Mouse (Mus musculus) ZHBTc4 (cell line): ENCODE measurements around the gene Pus7.

Experiments
- DNase-seq: peaks from one replicate; pipeline ENCODE4 v3.0.0-alpha.2; 2011; ENCODE audit warnings: low read depth, low spot score

Pus7 gene

DNA sequence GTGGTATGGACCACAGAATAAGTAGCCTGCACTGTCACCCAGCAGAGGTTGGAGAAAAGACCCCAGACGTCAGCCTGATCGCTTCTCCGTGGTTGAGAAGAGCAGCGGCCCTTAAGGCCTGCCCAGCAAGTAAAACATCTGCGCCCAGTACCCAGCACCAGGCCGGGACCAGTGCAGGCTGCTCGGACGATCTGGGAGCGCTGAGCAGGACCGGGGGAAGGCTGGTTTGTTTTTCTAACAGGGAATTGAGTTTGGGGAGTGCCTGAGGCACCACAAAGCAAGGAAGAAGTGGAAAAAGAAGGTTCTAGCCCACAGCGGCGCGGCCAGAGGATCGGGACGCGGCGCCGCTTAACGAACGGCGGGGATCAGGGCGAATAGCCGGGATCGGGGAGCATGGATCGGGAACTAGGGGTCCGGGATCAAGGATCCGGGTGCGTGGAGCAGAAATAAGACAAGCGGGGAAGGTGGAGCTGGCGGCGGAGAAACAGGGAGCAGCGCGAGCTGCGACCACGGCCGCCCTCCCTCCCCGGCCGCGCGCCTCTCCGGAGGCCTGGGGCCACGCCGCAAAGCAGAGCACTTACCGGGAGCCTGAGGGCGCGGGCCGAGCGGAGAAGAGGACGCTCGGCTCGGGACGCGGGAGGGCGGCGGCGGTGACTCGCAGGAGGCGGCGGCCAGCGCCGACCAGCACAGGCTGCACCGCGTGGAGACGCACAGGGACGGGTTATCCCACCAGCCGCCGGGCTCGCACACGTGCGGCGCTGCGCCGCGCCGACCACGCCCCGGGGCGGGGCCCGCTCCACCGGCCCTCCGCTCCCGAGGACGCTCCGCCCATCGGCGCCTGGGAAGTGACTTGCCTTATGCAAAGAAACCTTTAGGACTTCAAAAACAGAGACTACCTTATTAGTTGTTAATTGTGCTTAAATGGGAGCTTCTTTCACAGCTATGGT, at the start of gene Pus7:
TSS of gene Pus7 (minus strand) at position 781 of the 947 bp plus-strand sequence.
- DNase-seq: peak; percentile 93

DNA sequence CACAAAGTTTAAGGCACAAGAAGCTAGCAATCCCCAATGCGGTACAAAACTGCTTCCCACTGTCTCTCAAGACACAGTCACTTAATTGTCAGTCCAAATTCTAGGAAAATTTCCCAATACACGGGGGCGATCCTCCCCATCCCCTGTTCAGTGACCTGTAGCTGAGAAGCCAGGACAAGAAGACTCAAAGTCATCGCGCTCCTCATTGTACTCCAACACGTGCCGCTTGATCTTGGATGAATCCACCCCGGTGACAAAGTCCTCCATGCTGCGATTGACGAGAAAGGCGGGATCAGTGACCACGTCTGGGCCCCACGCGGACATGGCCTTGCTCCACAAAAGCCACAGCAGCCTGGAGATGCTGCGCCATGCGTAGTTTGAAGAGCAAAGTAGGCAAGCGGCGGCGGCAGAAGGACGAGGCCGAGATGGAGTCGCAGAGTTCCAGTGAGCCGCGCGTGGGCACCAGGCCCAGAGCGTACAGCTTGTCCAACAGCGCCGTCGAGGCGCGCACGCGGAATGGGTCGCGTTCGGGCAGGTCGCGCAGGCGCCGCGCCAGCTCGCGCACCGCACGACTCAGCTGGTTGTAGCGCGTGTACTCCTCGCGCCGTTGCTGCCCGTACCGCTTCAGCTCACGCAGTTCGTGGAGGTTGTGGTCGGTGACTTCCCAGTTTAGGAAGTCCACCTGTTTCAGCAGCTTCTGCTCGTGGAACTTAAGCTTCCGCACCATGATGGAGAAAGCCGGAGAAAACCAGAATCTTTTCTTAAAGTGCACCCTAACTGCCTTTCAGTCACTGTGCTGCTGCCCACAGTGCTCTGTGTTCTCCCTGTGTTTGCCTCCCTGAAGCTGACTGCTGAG, 47.6 kb upstream of the Pus7 start:
- no peak for DNase-seq

DNA sequence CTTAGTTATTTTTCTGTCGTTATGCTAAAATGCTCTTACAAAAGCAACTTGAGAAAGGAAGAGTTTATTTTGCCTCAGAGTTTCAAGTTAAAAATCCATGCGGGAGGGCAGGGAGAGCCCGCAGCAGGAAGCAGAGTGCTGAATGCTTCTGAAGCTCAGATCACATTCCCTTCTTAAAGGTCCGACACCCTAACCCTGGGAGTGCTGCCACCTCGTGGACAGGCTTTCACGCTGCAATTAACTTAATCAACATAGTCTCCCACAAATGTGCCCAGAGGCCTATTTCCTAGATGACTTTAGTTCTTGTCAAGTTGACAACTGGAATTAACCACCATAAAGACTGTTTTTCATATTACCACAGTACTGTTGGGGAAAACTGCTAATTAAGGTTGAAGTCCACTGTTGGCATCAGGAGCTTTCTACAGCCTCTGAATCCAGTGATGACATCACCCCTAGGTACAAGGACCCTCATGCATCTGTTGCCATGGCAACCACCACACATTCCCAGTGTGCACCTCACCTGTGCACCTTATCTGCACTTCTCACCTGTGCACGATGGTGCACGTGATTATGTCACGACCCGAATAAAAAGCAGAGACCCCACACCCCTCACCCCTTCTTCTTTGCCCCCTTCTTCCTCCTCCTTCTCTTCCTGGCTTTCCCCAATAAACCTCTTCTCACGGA, 43.0 kb upstream of the Pus7 start:
- peak; percentile 90 for DNase-seq

DNA sequence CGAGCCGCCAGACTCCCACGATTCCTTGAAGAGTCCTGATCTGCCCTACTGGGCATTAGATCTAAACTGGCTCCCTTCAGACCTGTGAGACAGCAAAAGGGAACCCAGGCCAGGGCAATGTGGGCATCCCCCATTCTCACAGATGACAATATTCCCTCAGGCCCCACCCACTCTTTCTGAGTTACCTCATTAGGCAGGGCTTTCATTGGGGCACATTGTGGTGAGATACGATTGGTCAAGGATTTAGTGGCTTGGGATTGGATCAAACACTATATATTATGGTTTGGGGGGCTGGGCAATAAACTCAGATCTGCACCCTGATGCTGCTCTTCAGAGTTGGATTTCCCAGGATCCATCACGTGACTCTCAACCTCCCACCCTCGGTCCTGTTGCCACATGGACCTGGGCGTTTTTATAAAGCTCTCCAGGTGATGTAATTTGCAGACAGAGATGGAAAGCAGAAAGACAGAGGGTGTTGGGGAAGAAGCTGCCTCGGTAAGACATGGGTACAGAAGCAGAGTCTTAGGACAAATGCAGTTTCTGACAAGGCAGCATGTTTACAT, 40.7 kb upstream of the Pus7 start:
- peak; percentile 25 for DNase-seq

DNA sequence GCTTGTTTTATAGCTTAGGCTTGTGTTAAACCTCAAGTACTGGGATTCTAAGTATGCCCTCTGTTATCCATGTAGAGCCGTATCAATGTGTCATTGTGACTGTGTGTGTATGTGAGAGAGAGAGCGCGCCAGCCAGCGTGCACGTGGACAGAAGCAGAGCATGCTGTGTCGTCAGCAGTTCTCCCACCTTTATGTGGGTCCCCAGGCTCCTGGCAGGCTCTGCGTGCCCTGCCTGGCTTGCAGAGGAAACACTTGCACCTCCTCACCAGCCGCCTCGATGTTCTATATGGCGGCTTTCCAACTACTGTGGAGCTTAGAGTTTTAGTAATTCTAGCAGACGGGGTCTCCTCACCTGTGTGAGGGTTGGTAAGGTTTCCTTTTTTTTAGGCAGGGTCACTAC, 38.8 kb upstream of the Pus7 start:
- DNase-seq: no peak

DNA sequence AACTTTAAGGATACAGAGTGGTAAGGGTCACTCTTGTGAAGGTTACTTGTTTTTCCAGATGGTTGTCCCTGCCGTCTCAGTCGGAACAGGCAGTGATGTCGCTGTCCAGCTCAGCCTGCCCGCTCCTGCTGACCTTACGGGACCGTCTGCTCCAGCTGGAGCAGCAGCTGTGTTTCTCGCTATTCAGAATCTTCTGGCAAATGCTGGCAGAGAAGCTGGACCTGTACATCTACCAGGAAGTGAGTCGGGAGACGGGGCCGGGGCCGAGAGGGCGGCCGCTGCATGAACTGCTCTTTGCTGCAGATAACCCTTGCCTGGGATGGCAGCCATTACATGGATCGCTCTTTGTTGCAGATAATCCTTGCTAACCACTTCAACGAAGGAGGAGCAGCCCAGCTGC, 33.2 kb upstream of the Pus7 start:
- DNase-seq: no peak

DNA sequence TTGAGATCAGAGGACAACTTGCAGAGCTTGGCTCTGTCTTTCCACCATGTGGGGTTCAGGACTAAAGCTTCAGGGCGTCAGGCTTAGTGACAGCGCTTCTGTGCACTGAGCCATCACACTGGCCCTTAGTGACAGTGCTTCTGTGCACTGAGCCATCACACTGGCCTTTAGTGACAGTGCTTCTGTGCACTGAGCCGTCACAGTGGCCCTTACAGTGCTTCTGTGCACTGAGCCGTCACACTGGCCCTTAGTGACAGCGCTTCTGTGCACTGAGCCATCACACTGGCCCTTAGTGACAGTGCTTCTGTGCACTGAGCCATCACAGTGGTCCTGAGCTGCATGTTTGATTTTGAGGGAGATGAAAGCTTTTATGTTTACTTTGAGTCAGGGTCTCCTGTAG, 31.3 kb upstream of the Pus7 start:
- no peak for DNase-seq

DNA sequence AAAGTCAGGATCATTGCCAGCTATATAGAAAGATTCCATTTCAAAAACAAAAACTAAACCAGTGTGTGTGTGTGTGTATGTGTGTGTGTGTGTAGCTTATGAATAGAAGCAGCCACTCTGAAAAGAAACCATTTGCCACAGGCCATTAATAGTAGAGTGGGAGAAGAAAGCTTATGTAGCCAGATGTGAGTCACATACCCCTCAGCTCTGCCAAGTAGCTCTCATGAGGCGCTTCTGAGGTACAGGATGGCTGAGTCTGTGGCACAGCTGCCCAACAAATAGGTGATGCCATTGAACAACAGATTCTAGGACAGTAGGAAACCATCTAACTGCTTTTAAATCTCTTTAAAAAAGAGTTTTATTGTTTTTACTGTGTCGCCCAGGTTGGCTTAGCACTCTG, 9.2 kb upstream of the Pus7 start:
- DNase-seq: no peak

DNA sequence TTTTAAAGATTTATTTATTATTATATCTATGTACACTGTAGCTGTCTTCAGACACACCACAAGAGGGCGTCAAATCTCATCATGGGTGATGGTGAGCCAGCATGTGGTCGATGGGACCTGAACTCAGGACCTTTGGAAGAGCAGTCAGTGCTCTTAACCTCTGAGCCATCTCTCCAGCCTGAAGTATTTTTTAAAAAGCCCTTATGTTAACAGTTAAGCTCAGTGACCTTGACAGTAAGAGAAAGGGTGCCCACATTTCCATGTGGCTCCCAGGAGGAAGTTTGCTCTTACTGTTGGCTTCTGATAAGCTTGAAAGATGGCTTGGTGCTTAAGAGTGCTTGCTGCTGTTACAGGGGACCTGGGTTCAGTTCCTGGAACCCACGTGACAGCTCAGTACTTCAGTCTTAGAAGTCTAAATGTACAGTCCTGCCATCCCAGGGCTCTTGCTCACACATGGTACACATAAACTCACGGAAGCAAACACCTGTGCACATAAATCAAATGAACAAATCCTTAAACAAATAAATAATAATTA, 5.6 kb upstream of the Pus7 start:
- no peak for DNase-seq

DNA sequence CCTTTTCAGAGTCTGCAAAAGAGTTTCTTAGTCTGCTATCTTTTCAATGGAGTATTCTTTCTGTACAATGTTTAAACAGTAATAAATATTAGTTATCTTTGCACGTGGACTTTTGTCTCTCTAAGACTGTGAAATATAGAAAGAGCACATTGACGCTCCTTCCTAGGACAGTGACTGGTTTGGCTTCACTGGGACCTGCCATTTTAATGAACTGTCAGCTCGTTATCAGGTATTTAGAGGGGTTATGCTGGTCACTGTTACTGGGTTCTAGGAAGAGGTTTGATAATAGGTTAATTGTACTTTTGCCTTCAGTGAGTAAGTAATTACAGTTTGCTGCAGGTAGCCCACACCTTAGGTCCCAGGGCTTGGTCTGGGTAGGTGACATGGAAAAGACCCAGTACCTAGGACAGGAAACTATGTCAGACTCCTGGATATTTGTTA, 4.9 kb upstream of the Pus7 start:
- no peak for DNase-seq

DNA sequence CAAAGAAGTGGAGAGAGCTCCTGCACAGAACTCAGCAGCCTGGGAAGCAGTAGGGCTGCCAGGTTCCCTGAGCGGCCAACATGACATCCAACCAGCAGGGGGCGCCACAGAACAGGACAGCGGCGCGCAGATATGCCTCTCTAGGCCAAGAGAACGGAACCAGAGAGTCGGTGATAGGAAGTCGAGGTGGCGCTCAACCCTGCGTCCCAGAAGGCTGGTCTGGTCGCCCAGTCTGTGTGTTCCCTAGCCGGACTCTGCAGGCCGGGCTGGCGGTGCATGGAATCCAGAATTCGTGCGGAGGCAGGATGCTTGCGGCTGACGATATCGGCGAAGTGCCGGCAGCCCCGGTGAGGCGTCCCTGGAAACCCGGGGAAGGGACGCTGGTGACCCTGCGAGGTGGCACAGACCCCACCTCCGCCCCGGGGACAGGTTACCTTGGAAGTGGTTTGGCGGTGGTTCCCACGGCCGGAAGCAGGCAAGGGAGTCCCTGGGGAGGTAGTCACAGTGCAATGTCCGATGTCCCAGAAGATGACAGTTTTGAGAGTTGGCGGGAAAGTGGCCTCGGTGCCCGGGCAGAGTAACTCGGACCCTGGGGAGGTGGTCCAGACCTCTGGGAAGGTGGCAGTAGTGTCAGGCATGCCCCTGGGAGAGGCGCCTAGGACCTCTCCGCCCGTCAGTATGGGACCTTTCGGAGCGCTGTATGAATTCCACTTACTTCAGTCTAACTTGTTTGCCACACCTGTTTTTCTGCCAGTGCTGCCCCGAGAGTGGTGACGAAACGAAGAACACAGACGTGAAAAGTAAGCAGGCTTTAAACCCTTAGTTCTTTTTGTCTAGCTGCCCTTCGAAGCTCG, 4.3 kb upstream of the Pus7 start, which contains the start of gene Rint1:
TSS of gene Rint1 (plus strand) at position 176 of the 854 bp plus-strand sequence.
- peak; percentile 97 for DNase-seq

DNA sequence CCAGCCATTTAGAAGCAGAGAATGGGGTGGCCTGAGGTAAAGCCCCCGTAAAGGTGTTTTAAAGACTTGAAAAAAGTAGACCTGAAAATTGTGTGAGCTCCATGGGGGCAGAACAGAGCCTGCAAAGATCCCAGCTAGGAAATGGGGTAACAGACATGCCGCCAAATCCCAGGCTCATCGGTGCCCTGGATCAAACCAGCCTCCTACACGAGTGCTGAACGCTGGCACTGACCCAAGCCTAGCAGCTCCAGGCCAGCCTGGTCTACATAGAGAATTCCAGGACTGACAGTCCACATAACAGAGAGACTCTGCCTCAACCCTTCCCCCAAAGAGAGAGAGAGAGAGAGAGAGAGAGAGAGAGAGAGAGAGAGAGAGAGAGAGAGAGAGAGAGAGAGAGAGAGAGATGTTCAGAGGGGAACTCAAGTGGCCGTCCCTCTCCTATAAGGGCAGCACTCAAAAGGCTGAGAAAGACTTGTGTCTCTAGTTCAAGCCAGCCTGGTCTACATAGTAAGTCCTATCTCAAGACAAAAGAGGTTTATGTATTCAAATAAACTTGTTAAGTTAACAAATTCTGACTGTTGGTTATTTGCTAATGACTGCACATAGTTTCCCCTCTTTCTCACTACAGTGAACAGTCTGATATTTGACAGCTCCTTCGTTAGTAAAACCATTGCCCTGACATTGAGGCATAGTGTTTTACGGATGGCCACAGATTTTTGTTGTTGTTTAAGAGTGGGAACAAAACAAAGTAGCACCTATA, 1.3 kb downstream of the Pus7 start:
- DNase-seq: no peak

DNA sequence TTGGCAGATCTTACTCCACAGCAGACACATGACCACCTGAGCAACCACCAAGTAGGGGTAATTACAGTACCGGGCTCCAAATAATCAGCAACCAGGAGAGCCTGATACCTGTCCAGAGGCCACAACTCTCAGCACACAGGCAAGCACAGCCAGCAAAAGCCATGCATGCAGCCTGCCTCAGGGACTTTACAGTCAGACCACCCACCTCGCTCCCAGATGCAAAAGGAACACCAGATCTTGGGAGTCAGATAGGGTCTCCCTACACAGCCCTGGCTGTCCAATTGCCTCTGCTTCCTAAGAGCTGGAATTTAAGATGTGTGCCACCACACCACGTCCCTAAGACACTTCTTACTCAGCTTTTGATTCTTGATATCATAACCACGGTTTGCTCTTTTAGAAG, 2.3 kb downstream of the Pus7 start:
- peak; percentile 35 for DNase-seq

DNA sequence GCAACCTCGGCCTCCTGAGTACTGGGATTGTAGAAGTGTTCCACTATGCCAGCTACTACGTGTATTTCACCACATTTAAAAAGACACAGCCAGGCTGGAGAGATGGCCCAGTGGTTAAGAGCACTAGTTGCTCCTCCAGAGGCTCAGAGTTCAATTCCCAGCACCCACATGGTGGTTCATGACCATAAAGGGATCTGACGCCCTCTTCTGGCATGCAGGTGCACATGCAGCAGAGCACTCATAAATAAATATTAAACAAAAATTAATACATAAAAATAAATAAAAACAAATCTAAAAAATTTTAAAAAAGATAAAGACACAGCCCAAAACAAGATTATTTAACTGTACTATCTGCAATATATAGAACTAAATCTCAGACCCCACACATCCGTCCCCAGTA, 3.0 kb downstream of the Pus7 start:
- DNase-seq: peak; percentile 38

DNA sequence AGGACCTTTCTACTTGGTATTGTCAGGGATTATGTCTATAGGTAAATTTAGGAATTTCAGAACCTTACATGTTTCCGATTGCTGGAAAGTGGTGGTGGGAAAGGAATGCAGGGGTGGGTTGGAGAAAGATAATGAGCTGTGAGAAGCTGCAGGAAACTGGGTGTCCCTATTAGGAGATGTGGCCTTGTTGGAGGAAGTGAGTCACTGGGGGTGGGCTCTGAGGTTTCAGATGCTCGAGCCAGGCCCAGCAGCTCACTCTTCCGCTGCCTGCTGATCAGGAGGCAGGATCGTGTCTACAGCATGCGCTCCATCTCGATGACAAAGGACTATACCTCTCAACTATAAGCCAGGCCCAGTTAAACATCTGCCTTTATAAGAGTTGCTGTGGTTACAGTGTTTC, 9.3 kb downstream of the Pus7 start:
- peak; percentile 33 for DNase-seq

DNA sequence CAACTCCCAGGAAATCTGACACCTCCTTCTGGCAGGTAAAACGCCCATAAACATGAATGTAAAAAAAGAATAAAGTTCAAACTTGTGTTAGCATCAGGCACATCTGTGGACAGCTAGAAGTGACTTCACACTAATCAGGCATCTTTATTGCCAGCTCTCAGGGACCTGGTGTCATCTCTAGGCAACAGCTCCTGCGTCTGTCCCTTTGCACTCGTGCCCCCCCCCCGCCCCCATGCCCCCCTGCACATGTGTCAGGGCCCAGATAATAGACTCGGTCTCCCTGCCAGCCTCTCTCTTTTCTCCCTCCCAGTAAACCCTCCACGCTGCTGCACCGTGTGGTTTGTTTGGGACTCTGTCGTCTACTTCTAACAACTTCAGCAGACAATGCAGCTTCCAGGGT, 12.4 kb downstream of the Pus7 start:
- peak; percentile 81 for DNase-seq

DNA sequence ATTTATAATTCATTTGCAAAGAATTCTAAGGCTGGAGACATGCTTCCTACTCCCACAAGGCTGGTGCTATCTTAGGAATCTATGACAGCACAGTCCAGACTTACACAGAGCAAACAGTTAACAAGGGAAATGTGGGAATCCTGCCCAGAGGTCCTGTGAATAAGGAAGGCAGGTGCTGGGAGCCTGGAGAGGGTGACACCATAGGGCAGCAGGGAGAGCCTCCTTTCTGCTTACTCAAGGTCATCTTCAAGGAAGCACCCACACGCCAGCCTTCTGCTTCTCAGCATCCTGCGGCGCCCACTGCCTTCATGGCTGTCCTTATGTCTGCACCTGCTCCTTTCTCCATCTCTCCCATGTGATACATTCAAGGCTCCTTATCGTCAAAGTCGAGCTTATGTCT, 19.0 kb downstream of the Pus7 start:
- DNase-seq: no peak

DNA sequence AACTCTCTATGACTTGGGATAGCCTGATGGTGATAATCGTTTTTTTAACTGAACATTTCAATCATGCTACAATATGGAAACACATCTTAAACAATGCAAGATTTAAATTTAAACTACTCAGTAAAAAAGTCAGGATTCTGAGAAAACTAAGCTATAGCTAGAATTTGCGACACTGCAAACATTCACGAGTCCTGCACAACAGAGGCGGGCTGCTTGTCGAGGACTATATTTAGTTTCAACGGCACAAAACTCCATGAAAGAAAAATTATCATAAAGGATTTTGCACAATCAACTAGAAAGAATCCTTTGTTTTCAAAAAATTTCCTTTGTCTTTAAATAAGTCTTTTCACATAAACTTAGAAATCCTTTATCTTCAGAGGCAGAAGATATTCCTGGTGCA, 21.0 kb downstream of the Pus7 start:
- no peak for DNase-seq

DNA sequence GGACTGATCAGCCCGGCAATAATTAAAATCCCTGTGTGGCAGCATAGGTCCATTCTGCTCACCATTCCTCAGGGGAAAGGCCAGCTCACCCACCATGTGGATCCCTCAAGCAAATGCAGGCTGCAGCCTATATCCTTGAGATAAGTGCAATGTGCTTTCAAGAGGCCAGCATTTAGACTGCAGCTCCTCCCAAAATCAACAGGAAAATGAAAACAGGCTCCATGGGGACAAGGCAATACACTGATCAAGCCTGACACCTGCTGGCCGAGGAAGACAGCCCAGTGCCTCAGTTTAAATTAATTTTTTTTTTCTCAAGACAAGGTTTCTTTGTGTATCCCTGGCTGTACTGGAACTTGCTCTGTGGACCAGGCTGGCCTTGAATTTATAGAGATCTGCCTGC, 24.9 kb downstream of the Pus7 start:
- DNase-seq: peak; percentile 34

DNA sequence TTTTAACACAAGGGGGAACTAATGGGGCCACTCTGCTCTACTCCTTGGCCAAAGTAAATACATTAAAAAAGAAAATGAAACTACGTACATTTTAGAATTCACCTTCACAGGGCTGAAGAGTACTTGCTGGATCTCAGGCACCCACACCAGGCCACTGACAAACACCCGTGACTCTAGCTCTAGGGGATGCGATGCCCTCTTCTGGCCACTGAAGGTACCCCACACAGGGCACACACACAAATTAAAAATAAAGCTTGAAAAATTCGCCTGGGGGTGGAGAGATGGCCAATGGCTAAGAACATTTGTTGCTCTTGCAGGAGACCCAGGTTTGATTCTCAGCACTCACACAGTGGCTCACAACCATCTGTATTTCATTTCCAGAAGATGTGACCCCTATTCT, 27.1 kb downstream of the Pus7 start:
- peak; percentile 72 for DNase-seq
